Mouse (Mus musculus): ENCODE measurements around the gene Mef2b. TPM values are rescaled to one million over a fixed set of nuclear protein-coding genes. Genes with fewer than 3 reads are reported as not detected.

Mef2b gene
- polyA plus RNA-seq, 1 experiment from 2014 or later: 0.83 TPM

- 89% methylated on average over 3 of the region's 3 CpGs for WGBS
Measured at GRCm38 (mm10) chr8:70130066-70130465, 9.4 kb upstream of the Mef2b start.

GRCm38 (mm10) chr8:70131166-70131883 lies 8.2 kb upstream of the Mef2b start, which contains the start of gene Nr2c2ap:
TSS of gene Nr2c2ap (plus strand) at chr8:70131333.
- Histone ChIP-seq H3K36me3 (replicated peaks; ENCODE audit: control insufficient read depth, insufficient read depth) (peaks cover 34% of the 10 kb centered on the region), H3K27ac (peak within 1 kb of the TSS; percentile 74; the same call in 1 of the 2 replicates), H3K27me3 (ENCODE audit: control insufficient read depth, insufficient read depth, low read length) (no peaks in the 10 kb centered on the region), H3K4me2 (replicated peaks) (peak within 1 kb of the TSS; percentile 77), H3K9ac (peak within 1 kb of the TSS; percentile 63), H3K9me3 (ENCODE audit: control insufficient read depth, low read length) (no peaks in the 10 kb centered on the region), H3K4me3 (replicated peaks; ENCODE audit: low read length) (peak within 1 kb of the TSS; percentile 55), H3K4me1 (replicated peaks; ENCODE audit: control insufficient read depth, insufficient read depth, low read length) (peaks cover 13% of the 10 kb centered on the region; the same call in 1 of the 2 replicates)
- WGBS: 1% methylated on average over 37 of the region's 37 CpGs
- peak; percentile 90 for DNase-seq (ENCODE audit: low spot score)
- peak; percentile 85 for ATAC-seq (ENCODE audit: low FRiP score)

More at GRCm38 (mm10) chr8:70130066-70130465, 9.4 kb upstream of the Mef2b start:
- Histone ChIP-seq H3K4me1 (replicated peaks; ENCODE audit: control insufficient read depth, insufficient read depth, low read length) (peaks cover 13% of the 10 kb centered on the region; the same call in 1 of the 2 replicates), H3K27me3 (ENCODE audit: control insufficient read depth, insufficient read depth, low read length) (no peaks in the 10 kb centered on the region), H3K9ac (no peak overlapping the region), H3K4me2 (replicated peaks) (no peak overlapping the region), H3K9me3 (ENCODE audit: control insufficient read depth, low read length) (no peaks in the 10 kb centered on the region), H3K27ac (peak overlapping the region; percentile 74; the same call in 1 of the 2 replicates), H3K4me3 (replicated peaks; ENCODE audit: low read length) (no peak overlapping the region), H3K36me3 (replicated peaks; ENCODE audit: control insufficient read depth, insufficient read depth) (peaks cover 22% of the 10 kb centered on the region)
- no peak for ATAC-seq (ENCODE audit: low FRiP score)
- DNase-seq (ENCODE audit: low spot score): no peak

GRCm38 (mm10) chr8:70134086-70134485 lies 5.4 kb upstream of the Mef2b start:
- Histone ChIP-seq H3K36me3 (replicated peaks; ENCODE audit: control insufficient read depth, insufficient read depth) (peaks cover 34% of the 10 kb centered on the region), H3K27ac (no peak overlapping the region), H3K9ac (no peak overlapping the region), H3K4me1 (replicated peaks; ENCODE audit: control insufficient read depth, insufficient read depth, low read length) (peaks cover 22% of the 10 kb centered on the region; the same call in 1 of the 2 replicates), H3K4me3 (replicated peaks; ENCODE audit: low read length) (no peak overlapping the region), H3K9me3 (ENCODE audit: control insufficient read depth, low read length) (no peaks in the 10 kb centered on the region), H3K27me3 (ENCODE audit: control insufficient read depth, insufficient read depth, low read length) (no peaks in the 10 kb centered on the region), H3K4me2 (replicated peaks) (no peak overlapping the region)
- 93% methylated on average over 5 of the region's 5 CpGs for WGBS
- DNase-seq (ENCODE audit: low spot score) (no peak), ATAC-seq (ENCODE audit: low FRiP score) (no peak)

GRCm38 (mm10) chr8:70134931-70135330 lies 4.6 kb upstream of the Mef2b start:
- no peak for ATAC-seq (ENCODE audit: low FRiP score)
- Histone ChIP-seq H3K9me3 (ENCODE audit: control insufficient read depth, low read length) (no peaks in the 10 kb centered on the region), H3K27me3 (ENCODE audit: control insufficient read depth, insufficient read depth, low read length) (no peaks in the 10 kb centered on the region), H3K27ac (no peak overlapping the region), H3K4me1 (replicated peaks; ENCODE audit: control insufficient read depth, insufficient read depth, low read length) (peaks cover 17% of the 10 kb centered on the region; the same call in 1 of the 2 replicates), H3K4me3 (replicated peaks; ENCODE audit: low read length) (no peak overlapping the region), H3K9ac (no peak overlapping the region), H3K36me3 (replicated peaks; ENCODE audit: control insufficient read depth, insufficient read depth) (peaks cover 34% of the 10 kb centered on the region), H3K4me2 (replicated peaks) (no peak overlapping the region)
- 95% methylated on average over 9 of the region's 9 CpGs for WGBS
- DNase-seq (ENCODE audit: low spot score): no peak

- Histone ChIP-seq H3K4me3 (replicated peaks; ENCODE audit: low read length) (no peak overlapping the region), H3K27me3 (ENCODE audit: control insufficient read depth, insufficient read depth, low read length) (no peaks in the 10 kb centered on the region), H3K9ac (no peak overlapping the region), H3K9me3 (ENCODE audit: control insufficient read depth, low read length) (no peaks in the 10 kb centered on the region), H3K27ac (no peak overlapping the region), H3K4me1 (replicated peaks; ENCODE audit: control insufficient read depth, insufficient read depth, low read length) (peaks cover 24% of the 10 kb centered on the region), H3K4me2 (replicated peaks) (no peak overlapping the region), H3K36me3 (replicated peaks; ENCODE audit: control insufficient read depth, insufficient read depth) (peaks cover 34% of the 10 kb centered on the region)
- DNase-seq (ENCODE audit: low spot score) (no peak), ATAC-seq (ENCODE audit: low FRiP score) (no peak)
- 87% methylated on average over 4 of the region's 4 CpGs for WGBS
Measured at GRCm38 (mm10) chr8:70136591-70136990, 2.9 kb upstream of the Mef2b start.

GRCm38 (mm10) chr8:70137890-70138289 lies 1.6 kb upstream of the Mef2b start:
- ATAC-seq (ENCODE audit: low FRiP score): no peak
- no peaks in the 10 kb centered on the region for H3K9me3 ChIP-seq (ENCODE audit: control insufficient read depth, low read length)
- no peak overlapping the region; the same call in 1 of the 2 replicates for H3K9ac ChIP-seq
- H3K36me3 ChIP-seq (replicated peaks; ENCODE audit: control insufficient read depth, insufficient read depth): peaks cover 43% of the 10 kb centered on the region
- H3K4me1 ChIP-seq (replicated peaks; ENCODE audit: control insufficient read depth, insufficient read depth, low read length): peaks cover 21% of the 10 kb centered on the region
- H3K4me3 ChIP-seq (replicated peaks; ENCODE audit: low read length): peak overlapping the region; percentile 66; the same call in 1 of the 2 replicates
- DNase-seq (ENCODE audit: low spot score): no peak
- H3K4me2 ChIP-seq (replicated peaks): peak overlapping the region; percentile 69
- H3K27ac ChIP-seq: no peak overlapping the region
- WGBS: 80% methylated on average over 4 of the region's 4 CpGs
- no peaks in the 10 kb centered on the region for H3K27me3 ChIP-seq (ENCODE audit: control insufficient read depth, insufficient read depth, low read length)

- Histone ChIP-seq H3K27me3 (ENCODE audit: control insufficient read depth, insufficient read depth, low read length) (no peaks in the 10 kb centered on the region), H3K36me3 (replicated peaks; ENCODE audit: control insufficient read depth, insufficient read depth) (peaks cover 46% of the 10 kb centered on the region), H3K9me3 (ENCODE audit: control insufficient read depth, low read length) (no peaks in the 10 kb centered on the region), H3K4me3 (replicated peaks; ENCODE audit: low read length) (peak overlapping the region; percentile 66), H3K4me1 (replicated peaks; ENCODE audit: control insufficient read depth, insufficient read depth, low read length) (peaks cover 21% of the 10 kb centered on the region), H3K4me2 (replicated peaks) (peak overlapping the region; percentile 84), H3K27ac (peak overlapping the region; percentile 69), H3K9ac (peak overlapping the region; percentile 76)
- DNase-seq (ENCODE audit: low spot score): no peak
- WGBS: 15% methylated on average over 9 of the region's 9 CpGs
- no peak; the same call in 1 of the 2 replicates for ATAC-seq (ENCODE audit: low FRiP score)
Measured at GRCm38 (mm10) chr8:70139981-70140380, 470 bp downstream of the Mef2b start.

GRCm38 (mm10) chr8:70147678-70148607 lies 8.4 kb downstream of the Mef2b start:
- Histone ChIP-seq H3K9me3 (ENCODE audit: control insufficient read depth, low read length) (no peaks in the 10 kb centered on the region), H3K4me3 (replicated peaks; ENCODE audit: low read length) (no peak overlapping the region), H3K4me2 (replicated peaks) (no peak overlapping the region), H3K4me1 (replicated peaks; ENCODE audit: control insufficient read depth, insufficient read depth, low read length) (no peaks in the 10 kb centered on the region), H3K27me3 (ENCODE audit: control insufficient read depth, insufficient read depth, low read length) (no peaks in the 10 kb centered on the region), H3K9ac (no peak overlapping the region), H3K27ac (no peak overlapping the region), H3K36me3 (replicated peaks; ENCODE audit: control insufficient read depth, insufficient read depth) (peaks cover 48% of the 10 kb centered on the region)
- ATAC-seq (ENCODE audit: low FRiP score) (no peak), DNase-seq (ENCODE audit: low spot score) (no peak)
- 88% methylated on average over 7 of the region's 7 CpGs for WGBS

- no peak overlapping the region for H3K27ac ChIP-seq
- no peaks in the 10 kb centered on the region for H3K4me1 ChIP-seq (replicated peaks; ENCODE audit: control insufficient read depth, insufficient read depth, low read length)
- no peak for DNase-seq (ENCODE audit: low spot score)
- H3K9ac ChIP-seq: no peak overlapping the region
- ATAC-seq (ENCODE audit: low FRiP score): no peak
- peaks cover 26% of the 10 kb centered on the region for H3K36me3 ChIP-seq (replicated peaks; ENCODE audit: control insufficient read depth, insufficient read depth)
- no peak overlapping the region for H3K4me3 ChIP-seq (replicated peaks; ENCODE audit: low read length)
- WGBS: 17% methylated on average over 13 of the region's 13 CpGs
- no peak overlapping the region for H3K4me2 ChIP-seq (replicated peaks)
- H3K9me3 ChIP-seq (ENCODE audit: control insufficient read depth, low read length): no peaks in the 10 kb centered on the region
- H3K27me3 ChIP-seq (ENCODE audit: control insufficient read depth, insufficient read depth, low read length): no peaks in the 10 kb centered on the region
Measured at GRCm38 (mm10) chr8:70150158-70150557, 10.6 kb downstream of the Mef2b start.

Data from hindbrain, embryonic 14.5 days (tissue).